Mouse (Mus musculus) forebrain, embryonic 15.5 days (tissue): ENCODE measurements around the gene C8g. TPM values are rescaled to one million over a fixed set of nuclear protein-coding genes. Genes with fewer than 3 reads are reported as not detected.

Source experiments
- ATAC-seq: fragments of 200-750 bp; cut with Nextera tagmentation; replicated peaks from 2 replicates; pipeline ENCODE4 v1.8.0; 2017; ENCODE audit warnings: mild to moderate bottlenecking, moderate TSS enrichment, moderate library complexity
- H3K27ac ChIP-seq: fragments of 300-500 bp; sonication (generic); replicated peaks from 2 replicates; pipeline ENCODE4 v1.5.1; 2015; ENCODE audit warnings: mild to moderate bottlenecking, inconsistent platforms
- H3K27me3 ChIP-seq: fragments of 300-500 bp; sonication (generic); 2 replicates; pipeline ENCODE4 v1.6.1; 2015; ENCODE audit warnings: inconsistent platforms
- H3K36me3 ChIP-seq: fragments of 300-500 bp; sonication (generic); 2 replicates; pipeline ENCODE4 v1.6.1; 2015; ENCODE audit warnings: mild to moderate bottlenecking, inconsistent platforms
- H3K4me1 ChIP-seq: fragments of 300-500 bp; sonication (generic); 2 replicates; pipeline ENCODE4 v1.6.1; 2015; ENCODE audit warnings: inconsistent platforms
- H3K4me2 ChIP-seq: fragments of 300-500 bp; sonication (generic); replicated peaks from 2 replicates; pipeline ENCODE4 v1.6.1; 2015; ENCODE audit warnings: mild to moderate bottlenecking, inconsistent platforms
- H3K4me3 ChIP-seq: fragments of 300-500 bp; sonication (generic); 2 replicates; pipeline ENCODE4 v1.5.1; 2015; ENCODE audit warnings: mild to moderate bottlenecking, inconsistent platforms
- H3K9ac ChIP-seq: fragments of 300-500 bp; sonication (generic); replicated peaks from 2 replicates; pipeline ENCODE4 v1.6.1; 2015; ENCODE audit warnings: mild to moderate bottlenecking, inconsistent platforms
- H3K9me3 ChIP-seq: fragments of 300-500 bp; sonication (generic); 2 replicates; pipeline ENCODE4 v1.6.1; 2016; ENCODE audit warnings: inconsistent platforms
- WGBS: fragments of 180-500 bp; shearing (Covaris S2); methylation state at CpG from one replicate; pipeline ENCODE4 v1.1.7; 2015; ENCODE audit warnings: mixed read lengths; 5-methylcytosine and 5-hydroxymethylcytosine counted together
- polyA plus RNA-seq: library from polyadenylated mRNA; unstranded; fragments of >200 nt; fragmentation: Nextera tagmentation; extraction: Ambion mirVana; gene quantifications from 2 replicates; pipeline ENCODE4 v1.2.1, GENCODE M21; 2015

The C8g gene
- polyA plus RNA-seq, 1 experiment from 2014 or later = 3.4 TPM

- Histone ChIP-seq H3K9ac (no peak overlapping the region), H3K9me3 (no peaks in the 10 kb centered on the region), H3K4me3 (no peak overlapping the region), H3K27ac (no peak overlapping the region), H3K4me1 (peaks cover 19% of the 10 kb centered on the region), H3K36me3 (peaks cover under 1% of the 10 kb centered on the region; the same call in 1 of the 2 replicates), H3K27me3 (no peaks in the 10 kb centered on the region), H3K4me2 (no peak overlapping the region)
- no peak for ATAC-seq
- 62% methylated on average over 6 of the region's 6 CpGs for WGBS
These were observed 3.5 kb downstream of the C8g start for GRCm38 (mm10) chr2:25497846-25498575.

GRCm38 (mm10) chr2:25496462-25496861 lies 5.1 kb downstream of the C8g start:
- no peak overlapping the region for H3K27ac ChIP-seq
- H3K9ac ChIP-seq = no peak overlapping the region
- ATAC-seq = no peak
- no peaks in the 10 kb centered on the region for H3K27me3 ChIP-seq
- peaks cover 9% of the 10 kb centered on the region for H3K4me1 ChIP-seq
- no peaks in the 10 kb centered on the region for H3K36me3 ChIP-seq
- WGBS = 42% methylated on average over 4 of the region's 4 CpGs
- no peak overlapping the region for H3K4me3 ChIP-seq
- H3K9me3 ChIP-seq = no peaks in the 10 kb centered on the region
- H3K4me2 ChIP-seq = no peak overlapping the region

- Histone ChIP-seq H3K9ac (no peak within 1 kb of the TSS), H3K4me1 (no peaks in the 10 kb centered on the region), H3K9me3 (no peaks in the 10 kb centered on the region), H3K27ac (no peak within 1 kb of the TSS), H3K4me2 (no peak within 1 kb of the TSS), H3K27me3 (no peaks in the 10 kb centered on the region), H3K4me3 (no peak within 1 kb of the TSS), H3K36me3 (no peaks in the 10 kb centered on the region)
- 85% methylated on average over 5 of the region's 5 CpGs for WGBS
- ATAC-seq = no peak
These were observed 8.0 kb downstream of the C8g start, which contains the start of gene Lcn12 for GRCm38 (mm10) chr2:25493476-25493961. Lcn12 (minus strand) TSS chr2:25493911.

- no peak overlapping the region for H3K4me3 ChIP-seq
- ATAC-seq = no peak
- no peak overlapping the region for H3K4me2 ChIP-seq
- H3K9me3 ChIP-seq = no peaks in the 10 kb centered on the region
- WGBS = 88% methylated on average over 5 of the region's 5 CpGs
- H3K36me3 ChIP-seq = no peaks in the 10 kb centered on the region
- H3K4me1 ChIP-seq = no peaks in the 10 kb centered on the region
- H3K27me3 ChIP-seq = no peaks in the 10 kb centered on the region
- H3K27ac ChIP-seq = no peak overlapping the region
- H3K9ac ChIP-seq = no peak overlapping the region
These were observed 8.5 kb downstream of the C8g start for GRCm38 (mm10) chr2:25492988-25493387.

- no peak overlapping the region for H3K4me3 ChIP-seq
- H3K27ac ChIP-seq = no peak overlapping the region
- WGBS = 83% methylated on average over 7 of the region's 7 CpGs
- H3K4me2 ChIP-seq = no peak overlapping the region
- H3K36me3 ChIP-seq = no peaks in the 10 kb centered on the region
- no peak for ATAC-seq
- no peak overlapping the region for H3K9ac ChIP-seq
- H3K4me1 ChIP-seq = no peaks in the 10 kb centered on the region
- no peaks in the 10 kb centered on the region for H3K9me3 ChIP-seq
- H3K27me3 ChIP-seq = no peaks in the 10 kb centered on the region
These were observed 12.8 kb downstream of the C8g start for GRCm38 (mm10) chr2:25488671-25489068.

GRCm38 (mm10) chr2:25487965-25488670 lies 13.4 kb downstream of the C8g start:
- no peak overlapping the region for H3K4me3 ChIP-seq
- 79% methylated on average over 6 of the region's 6 CpGs for WGBS

GRCm38 (mm10) chr2:25484901-25485647 lies 16.4 kb downstream of the C8g start:
- Histone ChIP-seq H3K27ac (no peak overlapping the region), H3K9ac (no peak overlapping the region), H3K9me3 (no peaks in the 10 kb centered on the region), H3K4me1 (no peaks in the 10 kb centered on the region), H3K4me2 (no peak overlapping the region), H3K27me3 (no peaks in the 10 kb centered on the region), H3K36me3 (no peaks in the 10 kb centered on the region), H3K4me3 (no peak overlapping the region)
- ATAC-seq = no peak
- WGBS = 75% methylated on average over 11 of the region's 11 CpGs

More at GRCm38 (mm10) chr2:25487965-25488670, 13.4 kb downstream of the C8g start:
- Histone ChIP-seq H3K27me3 (no peaks in the 10 kb centered on the region), H3K9ac (no peak overlapping the region), H3K4me1 (no peaks in the 10 kb centered on the region), H3K9me3 (no peaks in the 10 kb centered on the region), H3K27ac (no peak overlapping the region), H3K36me3 (no peaks in the 10 kb centered on the region), H3K4me2 (no peak overlapping the region)
- no peak for ATAC-seq

- ATAC-seq = no peak
- WGBS = 24% methylated on average over 7 of the region's 7 CpGs
These were observed 18.6 kb downstream of the C8g start for GRCm38 (mm10) chr2:25482969-25483368.

GRCm38 (mm10) chr2:25480541-25480940 lies 21.0 kb downstream of the C8g start:
- Histone ChIP-seq H3K27ac (no peak overlapping the region), H3K27me3 (no peaks in the 10 kb centered on the region), H3K9me3 (no peaks in the 10 kb centered on the region), H3K4me1 (no peaks in the 10 kb centered on the region), H3K36me3 (no peaks in the 10 kb centered on the region), H3K4me3 (no peak overlapping the region), H3K4me2 (no peak overlapping the region), H3K9ac (no peak overlapping the region)
- no peak for ATAC-seq
- 95% methylated on average over 1 of the region's 1 CpGs for WGBS

More at GRCm38 (mm10) chr2:25482969-25483368, 18.6 kb downstream of the C8g start:
- no peak overlapping the region for H3K4me3 ChIP-seq
- no peak overlapping the region for H3K27ac ChIP-seq
- no peaks in the 10 kb centered on the region for H3K4me1 ChIP-seq
- H3K9ac ChIP-seq = no peak overlapping the region
- H3K27me3 ChIP-seq = no peaks in the 10 kb centered on the region
- no peak overlapping the region for H3K4me2 ChIP-seq
- no peaks in the 10 kb centered on the region for H3K36me3 ChIP-seq
- no peaks in the 10 kb centered on the region for H3K9me3 ChIP-seq

GRCm38 (mm10) chr2:25479551-25480311 lies 21.8 kb downstream of the C8g start:
- Histone ChIP-seq H3K27me3 (no peaks in the 10 kb centered on the region), H3K4me2 (no peak overlapping the region), H3K9me3 (no peaks in the 10 kb centered on the region), H3K4me1 (no peaks in the 10 kb centered on the region), H3K4me3 (no peak overlapping the region), H3K27ac (no peak overlapping the region), H3K36me3 (no peaks in the 10 kb centered on the region), H3K9ac (no peak overlapping the region)
- ATAC-seq = no peak
- WGBS = 76% methylated on average over 10 of the region's 10 CpGs

- H3K36me3 ChIP-seq = no peaks in the 10 kb centered on the region
- H3K27ac ChIP-seq = no peak overlapping the region
- H3K4me2 ChIP-seq = no peak overlapping the region
- no peaks in the 10 kb centered on the region for H3K9me3 ChIP-seq
- H3K9ac ChIP-seq = no peak overlapping the region
- H3K4me3 ChIP-seq = no peak overlapping the region
- H3K4me1 ChIP-seq = no peaks in the 10 kb centered on the region
- no peaks in the 10 kb centered on the region for H3K27me3 ChIP-seq
- no peak for ATAC-seq
- WGBS = 87% methylated on average over 3 of the region's 3 CpGs
These were observed 23.4 kb downstream of the C8g start for GRCm38 (mm10) chr2:25477967-25478675.
